Mouse (Mus musculus) kidney, embryonic 14.5 days (tissue): ENCODE data around the gene Plcb4. TPM values are rescaled to one million over a fixed set of nuclear protein-coding genes. Genes with fewer than 3 reads are reported as not detected.
A peak's percentile ranks its signal among the peaks of the same experiment; 100 is the strongest.

ENCODE experiments used
- ATAC-seq: fragments of 200-750 bp; cut with Nextera tagmentation; 2 replicates; pipeline ENCODE4 v1.8.0; 2017; ENCODE audit warnings: moderate number of reproducible peaks, mild to moderate bottlenecking, moderate TSS enrichment, moderate library complexity; ENCODE audit not compliant: low FRiP score, low TSS enrichment
- H3K27ac ChIP-seq: fragments of 300-500 bp; sonication (generic); 2 replicates; pipeline ENCODE4 v1.5.1; 2014; ENCODE audit warnings: low read depth, mild to moderate bottlenecking, low read length, moderate library complexity, mixed read lengths
- H3K27me3 ChIP-seq: fragments of 300-500 bp; sonication (generic); 2 replicates; pipeline ENCODE4 v1.6.1; 2014; ENCODE audit warnings: mild to moderate bottlenecking, low read length; ENCODE audit not compliant: control insufficient read depth, insufficient read depth
- H3K36me3 ChIP-seq: fragments of 300-500 bp; sonication (generic); 2 replicates; pipeline ENCODE4 v1.6.1; 2014; ENCODE audit warnings: low read length, mixed read lengths; ENCODE audit not compliant: control insufficient read depth, insufficient read depth
- H3K4me1 ChIP-seq: fragments of 300-500 bp; sonication (generic); 2 replicates; pipeline ENCODE4 v1.6.1; 2014; ENCODE audit warnings: low read length, mixed read lengths; ENCODE audit not compliant: control insufficient read depth, insufficient read depth
- H3K4me2 ChIP-seq: fragments of 300-500 bp; sonication (generic); replicated peaks from 2 replicates; pipeline ENCODE4 v1.6.1; 2014; ENCODE audit warnings: low read depth, mild to moderate bottlenecking, low read length
- H3K4me3 ChIP-seq: fragments of 300-500 bp; sonication (generic); 2 replicates; pipeline ENCODE4 v1.5.1; 2014; ENCODE audit warnings: mild to moderate bottlenecking, low read length
- H3K9ac ChIP-seq: fragments of 300-500 bp; sonication (generic); 2 replicates; pipeline ENCODE4 v1.6.1; 2014; ENCODE audit warnings: low read depth, mild to moderate bottlenecking, low read length, moderate library complexity
- H3K9me3 ChIP-seq: fragments of 300-500 bp; sonication (generic); 2 replicates; pipeline ENCODE4 v1.6.1; 2016; ENCODE audit warnings: low read length; ENCODE audit not compliant: control insufficient read depth
- WGBS: fragments of 180-500 bp; shearing (Covaris S2); extraction: QIAGEN DNeasy Blood & Tissue Kit; methylation state at CpG from one replicate; pipeline ENCODE4 v1.1.7; 2014; 5-methylcytosine and 5-hydroxymethylcytosine counted together
- polyA plus RNA-seq: library from polyadenylated mRNA; unstranded; fragments of >200 nt; fragmentation: Nextera tagmentation; extraction: Ambion mirVana; gene quantifications from 2 replicates; pipeline ENCODE4 v1.2.1, GENCODE M21; 2014

Plcb4 gene
- polyA plus RNA-seq, 1 experiment from 2014 or later, result 21.2 TPM

DNA sequence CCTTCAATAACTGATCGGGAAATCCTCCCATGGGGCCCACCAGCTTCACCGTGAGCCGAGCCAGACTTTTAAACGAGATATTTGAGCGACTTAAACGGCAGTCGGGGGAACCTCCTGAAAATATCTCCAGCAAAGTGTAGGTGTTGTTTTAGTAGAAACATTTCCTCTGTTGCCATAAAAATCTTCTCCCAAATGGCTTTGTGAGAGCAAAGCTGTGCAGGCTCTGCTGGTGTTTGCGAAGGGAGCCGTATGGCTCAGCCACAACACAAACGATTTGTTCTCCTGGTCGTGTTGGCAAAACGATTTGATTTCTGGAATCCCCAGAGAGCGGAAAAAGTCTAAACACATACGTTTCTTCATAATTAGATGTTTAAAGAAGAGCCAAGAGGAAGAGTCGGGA lies 90.8 kb downstream of the Plcb4 start:
- H3K4me3 ChIP-seq, result no peak overlapping the region
- 53% methylated on average over 15 of the region's 15 CpGs for WGBS
- ATAC-seq, result no peak
- H3K4me2 ChIP-seq, result no peak overlapping the region
- H3K9me3 ChIP-seq, result no peaks in the 10 kb centered on the region
- H3K27me3 ChIP-seq, result no peaks in the 10 kb centered on the region
- 0 out of 2 replicates have a peak, but pooled peaks cover 3% of the 10 kb centered on the region for H3K4me1 ChIP-seq
- H3K9ac ChIP-seq, result no peak overlapping the region
- H3K27ac ChIP-seq, result no peak overlapping the region
- H3K36me3 ChIP-seq, result no peaks in the 10 kb centered on the region

DNA sequence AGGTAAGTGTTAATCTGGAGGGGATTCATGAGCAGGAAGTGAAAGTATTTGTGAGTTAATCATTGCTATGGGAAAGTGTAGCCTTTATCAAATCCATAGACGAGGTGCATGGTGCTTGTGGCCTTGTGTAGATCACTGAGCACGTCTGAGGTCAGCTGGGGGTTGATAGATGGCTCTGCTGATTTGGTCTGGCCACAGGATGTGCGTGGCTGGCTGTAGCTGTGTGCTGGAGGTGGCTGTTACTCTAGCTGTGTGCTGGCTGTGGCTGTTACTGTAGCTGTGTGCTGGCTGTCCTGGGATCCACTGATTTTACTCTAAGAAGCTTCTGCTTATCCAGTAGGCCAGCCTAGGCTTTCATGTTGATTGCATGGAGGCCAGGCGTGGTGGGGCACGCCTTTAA lies 91.9 kb downstream of the Plcb4 start:
- Histone ChIP-seq H3K4me1 (0 out of 2 replicates have a peak, but pooled peaks cover 3% of the 10 kb centered on the region), H3K27me3 (no peaks in the 10 kb centered on the region), H3K27ac (no peak overlapping the region), H3K4me2 (no peak overlapping the region), H3K4me3 (no peak overlapping the region), H3K9ac (no peak overlapping the region), H3K9me3 (no peaks in the 10 kb centered on the region), H3K36me3 (no peaks in the 10 kb centered on the region)
- ATAC-seq, result no peak
- 57% methylated on average over 5 of the region's 5 CpGs for WGBS

DNA sequence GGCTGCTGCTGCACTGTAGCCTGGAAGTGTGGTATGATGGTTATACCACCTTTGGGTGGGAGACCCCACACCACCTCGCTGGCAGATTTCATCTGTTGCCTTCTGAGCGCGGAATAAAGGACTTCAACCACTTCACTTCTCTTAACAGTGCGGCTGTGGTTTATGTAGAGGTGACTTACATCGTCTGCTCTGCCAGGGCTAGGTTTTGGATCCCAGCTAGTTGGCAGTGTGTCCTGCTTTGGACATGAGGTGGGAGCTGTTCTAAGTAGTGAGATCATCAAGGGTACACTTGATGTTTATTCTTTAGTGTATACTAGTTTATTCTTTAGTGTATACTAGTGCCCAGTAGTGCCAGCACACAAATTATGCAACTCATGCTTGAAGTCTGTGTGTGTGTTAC lies 97.0 kb downstream of the Plcb4 start:
- ATAC-seq, result no peak
- WGBS, result 94% methylated on average over 5 of the region's 5 CpGs
- Histone ChIP-seq H3K9me3 (no peaks in the 10 kb centered on the region), H3K4me2 (no peak overlapping the region), H3K4me3 (no peak overlapping the region), H3K27me3 (no peaks in the 10 kb centered on the region), H3K27ac (no peak overlapping the region), H3K36me3 (no peaks in the 10 kb centered on the region), H3K4me1 (no peaks in the 10 kb centered on the region), H3K9ac (no peak overlapping the region)

DNA sequence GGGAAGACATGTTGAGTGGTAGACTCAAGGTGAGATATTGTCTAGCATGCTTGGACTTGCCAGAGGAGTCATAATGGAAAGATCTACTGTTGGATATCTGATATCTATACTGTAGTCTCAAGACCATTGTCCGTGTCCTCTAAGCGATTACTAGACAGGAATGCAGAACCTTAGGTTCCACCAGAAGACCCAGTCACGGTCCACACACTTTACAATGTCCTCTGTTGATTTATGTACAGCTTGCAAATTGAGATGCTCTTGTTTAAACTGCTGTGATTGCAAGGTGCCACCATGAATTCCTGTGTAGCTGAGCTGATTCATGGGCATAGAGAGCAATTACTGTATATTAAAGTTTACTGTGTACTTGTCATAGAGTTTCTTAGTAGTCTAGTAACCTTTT lies 98.7 kb downstream of the Plcb4 start:
- H3K36me3 ChIP-seq, result no peaks in the 10 kb centered on the region
- no peaks in the 10 kb centered on the region for H3K27me3 ChIP-seq
- WGBS, result 44% methylated on average over 3 of the region's 3 CpGs
- H3K4me2 ChIP-seq, result no peak overlapping the region
- 0 out of 2 replicates have a peak, but pooled peaks cover 4% of the 10 kb centered on the region for H3K4me1 ChIP-seq
- H3K9me3 ChIP-seq, result no peaks in the 10 kb centered on the region
- H3K4me3 ChIP-seq, result no peak overlapping the region
- H3K9ac ChIP-seq, result no peak overlapping the region
- ATAC-seq, result peak; percentile 82
- H3K27ac ChIP-seq, result no peak overlapping the region

DNA sequence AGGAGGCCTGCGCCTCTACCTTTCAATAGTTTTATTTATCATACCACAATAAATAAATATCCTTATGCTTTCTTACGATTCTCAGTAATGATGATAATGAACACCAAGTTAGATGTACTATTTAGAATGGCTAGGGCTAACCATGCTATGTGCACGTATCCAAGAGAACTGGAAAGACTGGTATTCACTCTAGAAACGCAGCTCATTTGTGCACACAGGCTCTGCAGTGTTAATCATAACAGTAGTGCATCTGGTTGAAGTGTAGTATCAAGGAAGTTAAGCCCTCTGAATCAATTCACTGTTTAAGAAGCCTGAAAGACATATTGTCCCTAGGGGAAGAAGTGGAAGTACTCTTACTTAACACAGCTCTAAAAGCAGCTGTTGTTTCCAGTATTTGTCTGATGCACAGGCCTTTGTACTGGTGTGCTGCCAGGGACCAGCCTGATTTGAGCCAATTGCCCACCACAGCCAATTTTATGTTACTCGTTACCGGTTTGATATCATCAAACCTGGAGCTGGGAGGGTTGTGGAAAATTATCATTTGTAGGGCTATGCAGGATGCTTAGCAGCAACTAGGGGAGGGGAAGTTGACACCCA lies 100.8 kb downstream of the Plcb4 start:
- Histone ChIP-seq H3K27ac (no peak overlapping the region), H3K27me3 (no peaks in the 10 kb centered on the region), H3K36me3 (no peaks in the 10 kb centered on the region), H3K4me1 (0 out of 2 replicates have a peak, but pooled peaks cover 4% of the 10 kb centered on the region), H3K9ac (no peak overlapping the region), H3K9me3 (no peaks in the 10 kb centered on the region), H3K4me3 (no peak overlapping the region), H3K4me2 (no peak overlapping the region)
- no peak for ATAC-seq
- 84% methylated on average over 6 of the region's 6 CpGs for WGBS

DNA sequence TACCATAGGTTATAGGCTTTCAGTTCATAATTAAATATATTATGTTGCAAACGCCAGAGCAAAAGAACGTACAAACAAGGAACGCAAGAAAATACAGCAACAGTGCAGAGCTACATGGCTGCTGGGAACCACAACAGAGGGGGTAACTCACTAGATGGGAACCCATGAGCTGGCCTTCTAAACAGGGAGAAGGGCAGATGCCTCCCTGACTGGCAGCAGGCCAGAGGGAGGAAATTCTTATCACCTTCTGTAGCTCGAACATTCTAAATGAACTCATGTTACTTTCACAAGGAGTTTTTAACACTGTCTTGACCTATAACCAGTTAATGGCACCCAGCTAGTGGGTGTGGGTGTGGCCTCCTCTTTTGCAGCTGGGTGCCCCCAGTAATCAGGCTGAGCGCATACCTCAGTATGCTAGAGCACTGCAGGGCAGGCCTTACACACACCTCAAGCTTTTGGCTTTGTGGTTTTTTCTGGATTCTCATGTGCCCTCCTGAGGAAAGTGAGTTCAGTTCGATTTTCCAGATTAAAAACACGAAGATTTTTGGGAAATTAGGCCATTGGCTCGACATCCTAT lies 102.5 kb downstream of the Plcb4 start:
- no peak for ATAC-seq
- H3K4me3 ChIP-seq, result no peak overlapping the region
- H3K27ac ChIP-seq, result no peak overlapping the region
- 76% methylated on average over 8 of the region's 8 CpGs for WGBS
- H3K27me3 ChIP-seq, result no peaks in the 10 kb centered on the region
- H3K4me1 ChIP-seq, result peaks cover 5% of the 10 kb centered on the region; the same call in 1 of the 2 replicates
- no peaks in the 10 kb centered on the region for H3K9me3 ChIP-seq
- H3K36me3 ChIP-seq, result no peaks in the 10 kb centered on the region
- H3K9ac ChIP-seq, result no peak overlapping the region
- no peak overlapping the region for H3K4me2 ChIP-seq

DNA sequence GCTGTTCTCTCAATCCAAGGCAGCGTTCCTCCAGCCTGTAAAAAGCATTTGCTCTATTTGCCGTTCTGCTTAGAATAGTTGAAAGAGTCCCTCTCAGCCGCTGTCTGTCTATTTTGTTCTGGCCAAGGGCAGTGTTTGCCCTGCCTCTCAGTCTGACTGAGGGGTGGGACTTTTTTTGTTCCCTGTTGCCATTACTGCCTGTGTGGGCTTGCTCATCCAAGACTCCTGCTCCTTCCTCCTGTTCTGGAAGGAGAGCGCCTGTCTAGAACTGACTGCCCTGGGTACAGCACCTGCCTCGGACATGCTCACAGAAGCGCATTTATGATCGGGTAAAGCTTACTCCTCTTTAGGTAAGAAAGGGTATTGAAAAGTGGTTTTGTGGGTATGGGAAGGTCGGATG lies 105.9 kb downstream of the Plcb4 start:
- Histone ChIP-seq H3K36me3 (no peaks in the 10 kb centered on the region), H3K4me2 (no peak overlapping the region), H3K4me3 (no peak overlapping the region), H3K9me3 (no peaks in the 10 kb centered on the region), H3K27ac (no peak overlapping the region), H3K27me3 (no peaks in the 10 kb centered on the region), H3K4me1 (peaks cover 14% of the 10 kb centered on the region), H3K9ac (no peak overlapping the region)
- WGBS, result 72% methylated on average over 8 of the region's 8 CpGs
- no peak for ATAC-seq

DNA sequence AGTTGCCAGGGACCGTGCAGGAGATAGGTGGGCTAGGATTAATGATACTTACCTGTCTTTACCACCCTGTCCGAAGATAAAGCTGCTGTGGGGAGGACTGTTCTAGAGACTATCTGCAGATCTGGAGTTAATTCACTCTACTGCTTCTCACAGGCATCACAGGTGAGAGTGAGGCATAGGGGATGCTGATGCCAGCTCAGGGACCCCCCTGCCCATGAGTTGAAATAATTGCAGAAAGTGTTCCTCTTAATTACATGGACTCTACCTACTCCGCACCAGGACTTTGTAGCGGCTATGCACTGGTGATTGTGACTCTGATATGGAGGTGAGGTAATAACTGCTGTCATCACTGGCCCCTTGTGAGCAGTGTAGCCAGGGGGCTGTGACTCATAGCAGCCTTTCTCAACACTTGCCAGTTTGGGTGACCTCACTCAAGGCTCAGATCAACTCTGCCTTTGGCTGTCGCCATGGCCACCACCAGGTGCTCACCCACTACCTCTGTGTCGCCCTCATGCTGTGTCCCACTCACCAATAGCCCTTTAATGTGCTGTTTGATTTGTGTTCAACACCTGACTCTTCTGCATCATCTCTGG lies 107.8 kb downstream of the Plcb4 start:
- H3K4me1 ChIP-seq, result peaks cover 10% of the 10 kb centered on the region
- 64% methylated on average over 6 of the region's 6 CpGs for WGBS
- no peaks in the 10 kb centered on the region for H3K9me3 ChIP-seq
- no peak overlapping the region for H3K27ac ChIP-seq
- H3K27me3 ChIP-seq, result no peaks in the 10 kb centered on the region
- no peak overlapping the region for H3K4me3 ChIP-seq
- H3K9ac ChIP-seq, result no peak overlapping the region
- no peak overlapping the region for H3K4me2 ChIP-seq
- no peaks in the 10 kb centered on the region for H3K36me3 ChIP-seq
- peak; percentile 82 for ATAC-seq

DNA sequence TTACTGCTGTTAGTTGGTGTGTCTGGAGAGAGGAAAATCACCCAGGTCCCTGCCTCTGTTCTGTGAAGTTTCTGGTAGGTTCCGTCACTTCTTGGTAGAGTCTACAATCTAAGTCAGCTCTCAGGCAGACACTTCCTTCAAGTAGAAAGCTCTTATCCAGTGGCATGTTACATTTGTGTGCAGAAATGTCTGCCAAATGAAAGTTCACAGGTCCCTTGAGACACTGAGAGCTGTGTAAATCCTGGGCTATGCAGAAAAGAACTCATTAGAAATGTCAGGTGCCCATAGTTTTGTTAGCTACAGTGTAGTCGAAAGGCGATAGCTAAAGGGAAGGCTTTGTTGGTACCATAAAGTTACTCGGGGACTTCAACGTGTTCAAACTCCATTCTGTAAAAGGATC lies 108.7 kb downstream of the Plcb4 start:
- Histone ChIP-seq H3K36me3 (no peaks in the 10 kb centered on the region), H3K27ac (no peak overlapping the region), H3K4me1 (peaks cover 10% of the 10 kb centered on the region), H3K27me3 (no peaks in the 10 kb centered on the region), H3K9ac (no peak overlapping the region), H3K4me3 (no peak overlapping the region), H3K9me3 (no peaks in the 10 kb centered on the region), H3K4me2 (no peak overlapping the region)
- no peak for ATAC-seq
- WGBS, result 62% methylated on average over 5 of the region's 5 CpGs
